Mouse (Mus musculus) ovary, postnatal 10 days (tissue): ENCODE data around the gene Krba1.

Experiments used
- DNase-seq: peaks from one replicate; pipeline ENCODE4 v3.0.0; 2022; ENCODE audit warnings: low spot score

The Krba1 gene

DNA sequence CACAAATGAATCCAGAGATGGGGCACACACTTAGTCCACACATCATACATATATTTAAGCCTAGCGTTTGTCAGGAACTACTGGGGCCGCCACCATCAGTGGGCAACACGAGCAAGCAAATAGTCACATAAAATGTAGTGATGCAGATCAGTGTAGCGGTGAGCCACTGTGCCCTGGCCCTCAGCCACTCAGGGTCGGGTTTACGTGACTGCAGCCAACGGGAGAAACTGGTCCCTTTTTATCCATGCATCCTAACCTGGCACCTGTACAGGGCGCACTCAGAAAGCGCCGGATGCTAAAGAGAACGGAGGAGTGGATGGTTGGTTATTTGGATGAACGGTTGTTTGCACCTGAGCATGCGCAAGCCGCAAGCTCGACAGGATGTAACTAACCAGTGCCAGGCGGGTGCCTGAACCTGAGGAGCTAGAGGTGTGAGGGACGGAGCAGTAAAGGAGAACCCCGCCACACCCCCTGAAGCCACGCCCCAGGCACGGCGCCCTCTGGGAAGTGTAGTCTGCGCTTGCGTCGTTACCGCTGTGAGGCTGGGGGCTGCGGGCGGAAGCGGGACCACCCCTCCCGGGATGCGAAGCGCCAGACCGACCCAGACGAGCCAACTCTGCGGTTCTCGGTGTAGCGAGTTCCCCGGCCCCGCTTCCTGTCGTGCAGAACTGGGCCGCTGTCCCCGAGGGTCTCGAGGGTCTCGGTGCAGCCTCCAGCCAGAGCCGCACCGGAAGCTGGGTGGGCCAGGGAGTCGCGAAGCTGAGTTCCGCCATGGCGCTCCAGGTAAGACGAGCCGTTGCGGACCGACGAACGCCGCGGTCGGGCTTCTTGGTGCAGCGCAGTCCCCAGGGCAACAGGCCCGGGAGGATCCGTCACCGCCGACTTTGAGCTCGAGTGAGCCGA is at the start of gene Krba1:
TSS of gene Krba1 (plus strand) at position 482 of the 903 bp plus-strand sequence.
- DNase-seq: peak; percentile 58

DNA sequence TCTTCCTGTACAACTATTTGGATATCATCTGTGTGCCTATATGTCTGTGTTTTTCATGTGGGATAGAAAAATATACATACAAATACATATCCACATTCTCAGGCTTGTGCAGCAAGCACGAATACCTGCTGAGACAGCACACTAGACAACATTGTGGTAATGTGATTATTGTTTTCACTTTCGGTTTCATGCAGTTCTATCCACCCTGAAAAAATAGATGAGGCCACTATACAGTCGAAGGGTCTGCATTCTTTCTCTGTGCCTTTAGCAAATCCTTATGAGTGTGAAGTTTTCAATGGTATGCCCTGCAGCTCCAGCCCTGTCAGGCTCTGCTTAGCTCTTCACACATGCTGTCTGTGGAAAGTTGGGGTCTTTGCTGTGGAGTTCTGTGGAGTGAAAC is 36.5 kb upstream of the Krba1 start:
- no peak for DNase-seq

- DNase-seq: no peak
These were observed 28.9 kb upstream of the Krba1 start for GRCm38 (mm10) chr6:48366322-48366996.

GRCm38 (mm10) chr6:48388221-48388620 is 7.2 kb upstream of the Krba1 start:
- DNase-seq: no peak

GRCm38 (mm10) chr6:48393811-48394210 is 1.6 kb upstream of the Krba1 start:
- no peak for DNase-seq

GRCm38 (mm10) chr6:48396008-48396595 is 716 bp downstream of the Krba1 start:
- DNase-seq: no peak

DNA sequence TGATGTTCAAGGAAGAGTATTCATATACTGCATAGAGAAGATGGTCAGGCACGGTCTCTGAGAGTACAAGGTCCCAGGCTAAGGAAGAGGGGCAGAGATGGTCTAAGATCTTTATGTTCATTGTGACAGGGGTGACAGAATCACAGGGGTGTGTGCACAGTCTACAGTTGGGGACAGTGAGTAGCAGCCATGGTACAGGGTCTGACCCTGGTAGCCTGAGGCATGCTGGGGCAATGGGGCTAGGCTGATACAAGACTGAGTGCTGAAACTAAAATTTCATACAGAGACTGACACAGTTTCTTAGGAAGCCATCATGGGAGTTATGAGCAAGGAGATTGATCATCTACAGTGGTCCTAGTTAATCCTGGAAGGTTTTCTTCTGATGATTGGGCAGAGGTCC is 1.3 kb downstream of the Krba1 start:
- DNase-seq: no peak

DNA sequence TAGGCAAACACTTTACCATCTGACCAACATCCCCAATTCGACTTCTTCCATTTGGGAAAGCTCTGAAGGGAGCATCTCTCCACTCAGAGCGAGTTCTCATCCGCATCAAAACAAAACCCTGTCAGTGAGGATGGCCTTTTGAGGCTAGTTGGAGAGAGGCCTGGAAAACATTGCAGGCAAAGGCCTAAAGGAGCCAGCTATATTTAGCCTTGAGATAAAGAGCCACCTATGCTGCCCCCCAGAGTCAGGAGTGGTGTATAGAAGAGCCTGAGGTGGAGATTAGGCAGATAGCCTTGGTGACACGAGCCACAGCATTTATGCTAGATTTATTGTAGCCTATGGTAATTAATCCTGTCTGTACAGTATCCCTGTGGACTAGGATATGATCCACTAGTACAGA is 1.9 kb downstream of the Krba1 start:
- DNase-seq: no peak

DNA sequence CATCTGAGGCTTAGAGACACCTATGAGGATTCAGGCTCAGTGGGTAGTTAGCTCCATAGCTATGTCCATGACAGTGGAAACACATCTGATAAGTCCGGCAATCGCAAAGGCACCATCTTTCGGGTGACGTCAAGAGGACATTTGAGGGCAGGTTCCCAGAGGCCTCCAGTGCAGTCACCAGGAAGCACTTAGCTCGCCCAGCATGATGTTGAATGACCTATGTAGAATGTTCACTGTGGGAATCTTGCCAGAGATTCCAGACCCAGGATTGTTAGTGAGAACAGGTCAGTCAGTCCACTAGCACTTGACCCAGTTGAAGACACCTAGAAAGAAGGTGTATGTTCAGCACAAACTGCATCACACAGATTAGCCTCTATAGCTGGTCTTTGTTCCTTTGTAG is 4.5 kb downstream of the Krba1 start:
- DNase-seq: no peak

GRCm38 (mm10) chr6:48404071-48404470 is 8.7 kb downstream of the Krba1 start:
- DNase-seq: no peak

GRCm38 (mm10) chr6:48409726-48410343 is 14.4 kb downstream of the Krba1 start:
- no peak for DNase-seq

DNA sequence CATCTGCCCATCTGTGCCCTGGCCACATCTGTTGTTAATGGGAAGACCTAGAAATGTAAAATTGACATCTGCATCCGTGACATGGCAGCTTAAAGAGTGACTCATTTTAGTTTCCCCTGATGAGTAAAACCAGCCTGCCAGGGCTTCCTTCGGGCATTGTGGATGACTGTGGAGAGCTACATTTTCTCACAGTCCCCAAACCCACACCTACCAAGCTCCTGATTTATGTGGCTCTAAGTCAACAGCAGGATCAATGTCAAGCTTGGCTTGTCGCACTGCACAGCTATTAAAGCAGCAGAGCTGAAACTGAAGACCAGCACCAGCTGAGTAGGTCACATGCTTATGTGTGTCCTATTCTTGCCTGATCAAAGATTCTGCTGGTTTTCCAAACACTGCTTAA is 15.2 kb downstream of the Krba1 start:
- no peak for DNase-seq

GRCm38 (mm10) chr6:48411193-48412092 is 16.1 kb downstream of the Krba1 start:
- DNase-seq: no peak

- DNase-seq: no peak
These were observed 16.8 kb downstream of the Krba1 start for GRCm38 (mm10) chr6:48412147-48412546.

DNA sequence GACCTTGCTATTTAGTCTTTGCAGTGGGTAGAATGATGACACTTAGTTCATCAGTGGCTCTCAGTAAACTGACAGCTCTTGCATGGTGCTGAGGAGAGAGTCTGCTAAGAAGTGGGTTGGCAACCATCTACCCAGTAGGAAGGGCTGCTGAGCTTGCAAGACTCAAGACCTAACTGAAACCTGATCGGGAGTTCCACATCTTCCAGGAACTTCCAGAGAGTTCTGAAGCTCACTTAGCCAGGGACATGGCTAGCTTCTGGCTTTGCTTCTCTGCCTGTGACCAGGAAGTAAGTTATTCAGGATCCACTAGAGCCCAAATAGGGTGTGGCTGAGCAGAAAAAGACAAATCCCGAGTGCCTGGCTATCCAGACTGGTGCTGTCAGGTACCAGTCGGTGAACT is 17.3 kb downstream of the Krba1 start:
- no peak for DNase-seq

DNA sequence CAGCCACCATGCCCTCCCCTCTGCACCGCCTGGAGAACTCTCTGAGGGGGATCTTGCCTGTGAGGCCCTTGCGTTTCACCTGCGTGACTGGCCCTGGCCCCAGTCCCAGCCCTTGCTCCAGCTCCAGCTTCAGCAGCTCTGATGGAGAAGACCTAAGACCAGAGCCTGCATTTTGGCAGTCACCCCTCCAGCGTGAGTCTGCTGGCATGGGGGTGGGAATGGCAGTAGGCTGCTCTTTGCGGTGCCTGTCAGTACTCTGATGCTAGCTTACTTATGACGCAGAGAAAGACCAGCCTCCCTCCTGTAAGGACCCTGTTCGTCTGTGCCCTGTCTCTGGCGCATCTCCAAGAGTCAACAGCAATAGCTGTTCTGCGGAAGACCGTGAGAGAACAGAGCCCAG is 17.7 kb downstream of the Krba1 start:
- DNase-seq: no peak

- no peak for DNase-seq
These were observed 19.5 kb downstream of the Krba1 start for GRCm38 (mm10) chr6:48414886-48415285.

DNA sequence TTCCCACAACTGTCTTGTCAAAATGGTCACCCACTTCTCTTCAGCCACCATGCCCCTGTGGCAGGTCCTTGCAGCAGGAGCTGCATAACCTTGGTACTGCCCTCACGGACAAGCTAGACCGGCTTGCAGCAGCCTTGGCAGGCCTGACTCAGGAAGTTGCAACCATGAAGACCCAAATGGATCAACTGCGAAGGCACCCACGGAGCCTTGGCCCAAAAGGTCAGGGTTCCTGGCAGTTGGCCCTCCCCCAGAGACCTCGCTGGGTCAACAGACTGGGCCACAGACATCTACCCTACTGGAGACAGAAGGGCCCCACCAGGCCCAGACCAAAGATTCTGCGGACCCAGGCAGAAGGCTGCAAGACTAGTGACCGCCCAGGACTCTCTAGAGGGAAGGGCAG is 20.2 kb downstream of the Krba1 start:
- DNase-seq: no peak

DNA sequence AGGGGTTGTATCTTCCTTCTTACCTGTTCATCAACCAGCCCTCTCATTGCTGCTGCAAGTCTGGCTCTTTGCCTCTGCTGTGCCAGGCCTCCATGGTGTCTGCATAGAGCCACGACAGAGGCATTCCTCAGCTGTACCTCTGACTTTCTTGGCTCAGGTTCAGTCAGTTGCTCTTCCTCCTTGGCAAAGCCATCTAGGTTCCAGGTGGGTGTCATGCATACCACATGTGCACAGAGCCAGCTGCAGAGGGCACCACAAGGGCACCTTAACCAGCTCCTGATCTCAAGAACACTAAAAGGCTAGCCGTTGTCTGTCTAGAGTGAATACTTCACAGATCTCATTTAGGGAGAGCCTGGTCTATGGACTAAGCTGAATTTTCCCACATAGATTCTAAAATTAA is 21.1 kb downstream of the Krba1 start:
- DNase-seq: no peak

DNA sequence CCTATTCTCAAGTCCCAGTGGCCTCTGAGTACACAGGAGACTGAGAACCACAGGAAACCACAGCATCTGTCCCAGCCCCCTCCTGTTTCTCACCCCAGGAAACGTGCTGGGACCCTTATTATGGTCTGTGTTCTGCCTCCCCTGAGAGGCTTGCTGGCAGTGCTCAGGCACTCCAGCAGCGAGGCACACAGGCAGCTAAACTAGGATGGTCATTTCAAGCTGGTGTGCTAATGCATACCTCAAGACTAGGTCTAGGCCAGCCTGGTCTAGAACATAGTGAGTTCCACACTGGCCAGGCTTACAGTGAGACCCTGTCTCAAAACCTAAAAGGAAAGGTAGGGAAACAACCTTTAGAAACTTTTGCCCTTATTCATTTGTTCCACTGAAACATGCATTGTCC is 25.3 kb downstream of the Krba1 start:
- DNase-seq: no peak

DNA sequence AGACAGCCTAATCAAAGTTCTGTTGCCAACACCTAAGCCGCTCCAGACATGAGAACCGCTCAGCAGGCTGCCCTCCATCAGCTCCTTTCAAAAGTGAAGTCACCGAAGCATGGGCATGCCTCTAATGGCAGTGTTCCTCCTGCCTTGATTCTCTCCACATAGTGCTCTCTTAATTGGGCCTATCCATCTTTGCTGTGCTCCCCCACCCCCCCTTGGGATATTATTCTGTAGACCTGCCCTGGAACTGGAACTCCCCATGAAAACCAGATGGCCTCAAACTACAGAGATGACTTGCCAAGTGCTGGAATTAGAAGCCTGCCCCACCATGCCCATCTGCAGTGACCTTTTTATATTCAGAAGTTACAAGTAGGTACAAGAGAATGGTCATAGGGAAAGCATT is 27.9 kb downstream of the Krba1 start:
- no peak for DNase-seq

DNA sequence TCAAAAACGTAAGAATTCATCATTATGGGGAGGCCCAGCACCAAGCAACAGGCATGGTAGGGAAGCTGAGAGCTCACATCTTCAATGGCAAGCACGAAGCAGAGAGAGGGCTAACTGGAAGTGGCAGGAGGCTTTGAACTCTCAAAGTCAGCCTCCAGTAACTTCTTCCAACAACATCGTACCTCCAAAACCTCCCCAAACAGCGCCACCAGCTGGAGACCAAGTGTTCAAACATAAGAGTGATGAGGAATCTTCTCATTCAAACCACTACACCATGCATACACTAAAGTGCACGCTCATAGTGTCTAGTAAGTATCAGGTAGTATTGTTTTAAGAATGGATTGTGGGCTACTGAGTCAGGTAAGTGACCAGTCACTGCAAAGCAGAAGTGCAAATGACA is 28.7 kb downstream of the Krba1 start:
- DNase-seq: no peak
